Mouse (Mus musculus) layer of hippocampus, adult 11-12 months (tissue): ENCODE measurements around the gene Wdr17.

ENCODE experiments used
- DNase-seq: peaks from one replicate; pipeline ENCODE4 v3.0.0; 2022; ENCODE audit warnings: low spot score

Wdr17 gene

DNA sequence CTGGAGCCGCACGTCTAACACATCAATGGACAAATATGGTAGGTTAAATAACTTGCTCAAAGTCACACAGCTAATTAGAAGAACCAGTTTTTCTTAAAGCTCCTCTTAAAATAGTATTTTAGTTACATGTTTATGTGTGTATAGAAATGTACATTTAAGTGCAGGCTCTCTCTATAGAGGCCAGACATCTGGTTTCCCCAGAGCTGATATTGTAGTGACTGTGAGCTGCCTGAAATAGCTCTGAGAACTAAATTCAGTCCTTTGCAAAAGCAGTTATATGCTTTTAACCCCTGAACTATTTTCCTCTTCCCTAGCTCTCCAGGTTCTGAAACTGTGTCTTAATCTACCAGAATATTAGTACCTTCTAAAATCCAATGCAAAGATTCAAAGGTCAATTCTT, 289.6 kb downstream of the Wdr17 start:
- no peak for DNase-seq

DNA sequence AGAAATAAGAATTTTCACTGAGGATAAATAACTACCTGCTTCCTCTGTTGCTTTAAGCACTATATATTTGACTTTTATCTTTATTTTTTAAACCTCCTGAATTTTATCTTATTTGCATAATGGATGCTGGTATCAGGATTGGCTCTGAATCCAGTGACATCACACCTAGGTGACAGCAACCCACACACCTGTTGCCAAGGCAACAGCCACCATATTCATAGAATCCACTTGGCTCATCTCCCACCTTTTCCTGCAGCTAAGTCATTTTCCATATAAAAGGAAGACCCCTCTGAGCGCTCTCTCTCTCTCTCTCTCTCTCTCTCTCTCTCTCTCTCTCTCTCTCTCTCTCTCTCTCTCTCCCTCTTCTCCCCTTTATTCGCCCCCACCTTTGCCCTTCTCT, 290.0 kb downstream of the Wdr17 start:
- DNase-seq = no peak

GRCm38 (mm10) chr8:54596051-54596450, 290.9 kb downstream of the Wdr17 start:
- DNase-seq = no peak

GRCm38 (mm10) chr8:54594634-54595033, 292.4 kb downstream of the Wdr17 start:
- DNase-seq = peak; percentile 15

- no peak for DNase-seq
Measured at GRCm38 (mm10) chr8:54582886-54583285, 304.1 kb downstream of the Wdr17 start.

DNA sequence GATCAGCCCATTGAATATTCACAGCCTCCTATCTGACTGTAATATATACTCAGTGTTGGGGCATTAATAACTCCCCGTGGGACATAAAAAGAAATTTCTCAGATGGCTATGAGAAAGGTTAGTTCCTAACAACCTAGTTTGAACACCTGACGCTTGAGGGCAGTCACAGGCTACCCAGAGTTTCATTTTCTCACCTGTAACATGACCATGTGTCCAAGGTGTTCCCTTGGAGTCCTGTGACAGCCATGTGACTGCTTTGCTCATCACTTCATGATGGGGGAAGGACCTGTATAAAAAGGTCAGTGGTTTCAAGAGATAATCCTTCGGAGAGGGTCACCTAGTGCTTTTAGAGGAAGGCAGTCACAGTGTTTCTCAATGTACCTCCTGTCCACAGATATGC, 305.5 kb downstream of the Wdr17 start:
- no peak for DNase-seq
